Mouse (Mus musculus) brain, embryonic 14.5 days (tissue): ENCODE results near the gene Abca1.
A peak's percentile ranks its signal among the peaks of the same experiment; 100 is the strongest.

Experiments
- CTCF ChIP-seq: fragments of 200-500 bp; IDR thresholded peaks from 2 replicates; pipeline ENCODE4 v1.5.1; 2012; ENCODE audit warnings: inconsistent platforms, mild to moderate bottlenecking, moderate library complexity, borderline replicate concordance; ENCODE audit not compliant: insufficient read depth, insufficient read length; ENCODE audit errors: extremely low read depth
- POLR2A ChIP-seq: fragments of 200-500 bp; IDR thresholded peaks from 2 replicates; pipeline ENCODE4 v1.6.1; 2012; ENCODE audit warnings: mild to moderate bottlenecking, inconsistent platforms, borderline replicate concordance; ENCODE audit not compliant: poor library complexity, insufficient read depth, insufficient read length, severe bottlenecking; ENCODE audit errors: extremely low read depth

DNA sequence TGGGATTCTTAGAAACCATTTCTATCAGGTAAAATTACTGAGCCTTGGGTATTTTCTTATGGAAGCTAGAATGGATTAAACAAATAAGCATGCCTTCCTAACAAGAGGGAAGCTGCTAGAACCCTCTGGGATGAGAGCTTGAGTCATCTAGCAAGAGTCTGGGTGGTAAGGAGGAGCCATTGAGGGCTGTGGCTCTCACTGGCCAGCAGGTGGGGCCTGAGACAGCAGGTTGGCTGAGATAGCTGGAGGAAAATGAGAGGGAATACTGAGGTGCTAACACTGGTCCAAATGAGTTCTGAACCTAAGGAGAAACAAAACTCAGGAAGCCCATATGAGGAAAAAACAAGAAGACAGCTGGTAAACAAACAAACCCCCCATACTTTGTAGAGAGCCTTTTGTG, 42.1 kb downstream of the Abca1 start:
- TF ChIP-seq POLR2A (no peak), CTCF (peak; percentile 52; the same call in 1 of the 2 replicates)
